10 mouse cellular contexts compared by ENCODE assay signal in the genomic region with DNA sequence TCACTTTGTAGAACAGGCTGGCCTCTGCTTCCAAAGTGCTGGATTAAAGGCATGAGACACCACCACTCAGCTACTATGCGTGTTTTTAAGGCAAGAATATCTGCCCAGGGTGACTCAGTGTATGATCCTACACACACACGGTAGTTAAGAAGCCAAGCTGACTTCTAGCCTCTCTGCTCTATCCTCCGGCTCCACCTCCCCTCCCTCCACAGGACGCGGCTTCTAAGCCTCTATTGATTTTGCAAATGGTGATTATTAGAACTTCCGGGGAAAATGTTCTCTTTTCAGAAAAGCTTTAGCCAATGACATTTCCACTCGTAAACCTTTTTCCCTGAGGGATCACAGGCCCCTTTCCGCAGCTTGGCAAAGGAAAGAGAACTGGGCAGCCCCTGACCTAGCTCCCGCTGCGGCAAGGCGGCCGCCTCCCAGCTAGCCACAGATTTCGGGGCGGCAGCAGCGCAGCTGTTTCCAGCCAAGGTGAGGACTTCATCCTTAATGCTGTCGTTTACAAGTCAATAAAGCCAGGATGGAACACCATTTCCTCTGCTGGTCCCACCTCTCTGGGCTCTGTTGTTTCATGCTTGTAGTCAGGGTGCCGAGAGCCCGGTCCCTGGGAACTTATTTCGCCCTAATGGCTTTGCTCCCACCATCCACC.
DNase-seq lines count a peak whose midpoint lies in the region; ATAC-seq lines count a peak whose summit lies in the region.
"Had no signal": no experiment of that assay in that cellular context is flagged by ENCODE, and none has a peak within 500 bp of the region (broad histone marks: within the 10 kb centered on the region; RNA-seq: fewer than 3 reads in every experiment).

No protein-coding gene starts in this region.

- no peak for ATAC-seq in lung, embryonic 15.5 days (ENCODE audit: borderline replicate concordance, extremely low read depth, low FRiP score, low TSS enrichment)
- ATAC-seq in forebrain, embryonic 16.5 days, result no peak
- ATAC-seq in liver, embryonic 13.5 days (ENCODE audit: low read depth), result no peak
- ATAC-seq in stomach, embryonic 16.5 days (ENCODE audit: insufficient read depth, low FRiP score), result peak; percentile 69; the same call in 1 of the 2 replicates
- ATAC-seq in CD4-positive, CD25-positive, alpha-beta regulatory T cell, adult 4 months, result no peak
- ATAC-seq in frontal cortex, adult (ENCODE audit: low TSS enrichment), result no peak
- ATAC-seq: Patski had no signal

- H3K9me3 ChIP-seq in lung, embryonic 15.5 days, result no peaks in the 10 kb centered on the region
- no peaks in the 10 kb centered on the region for H3K9me3 ChIP-seq in forebrain, embryonic 16.5 days (ENCODE audit: control insufficient read depth, low read length)
- no peaks in the 10 kb centered on the region for H3K9me3 ChIP-seq in liver, embryonic 13.5 days (replicated peaks)
- no peaks in the 10 kb centered on the region for H3K9me3 ChIP-seq in stomach, embryonic 16.5 days (replicated peaks; ENCODE audit: control insufficient read depth, low read length)

- no peaks in the 10 kb centered on the region for H3K27me3 ChIP-seq in lung, embryonic 15.5 days
- no peaks in the 10 kb centered on the region for H3K27me3 ChIP-seq in forebrain, embryonic 16.5 days (replicated peaks; ENCODE audit: control insufficient read depth, insufficient read depth, low read length)
- peaks cover 26% of the 10 kb centered on the region for H3K27me3 ChIP-seq in liver, embryonic 13.5 days
- no peaks in the 10 kb centered on the region for H3K27me3 ChIP-seq in stomach, embryonic 16.5 days (ENCODE audit: control insufficient read depth, insufficient read depth, low read length)
- H3K27me3 ChIP-seq: Patski had no signal

- peak overlapping the region; percentile 11 for H3K4me3 ChIP-seq in lung, embryonic 15.5 days
- H3K4me3 ChIP-seq in forebrain, embryonic 16.5 days (replicated peaks; ENCODE audit: low read length), result no peak overlapping the region; the same call in 1 of the 2 replicates
- H3K4me3 ChIP-seq in liver, embryonic 13.5 days (replicated peaks), result peak overlapping the region; percentile 20
- H3K4me3 ChIP-seq in stomach, embryonic 16.5 days (replicated peaks; ENCODE audit: low read length), result peak overlapping the region; percentile 36

- 15% methylated on average over 19 of the region's 19 CpGs for WGBS in lung, embryonic 15.5 days
- 17% methylated on average over 19 of the region's 19 CpGs for WGBS in forebrain, embryonic 16.5 days
- 18% methylated on average over 19 of the region's 19 CpGs for WGBS in liver, embryonic 13.5 days (ENCODE audit: insufficient replicate concordance)
- WGBS in stomach, embryonic 16.5 days, result 12% methylated on average over 19 of the region's 19 CpGs

- no peaks in the 10 kb centered on the region for H3K36me3 ChIP-seq in lung, embryonic 15.5 days
- no peaks in the 10 kb centered on the region for H3K36me3 ChIP-seq in forebrain, embryonic 16.5 days (ENCODE audit: control insufficient read depth, insufficient read depth)
- no peaks in the 10 kb centered on the region for H3K36me3 ChIP-seq in liver, embryonic 13.5 days
- H3K36me3 ChIP-seq in stomach, embryonic 16.5 days (ENCODE audit: control insufficient read depth, insufficient read depth, low read length), result no peaks in the 10 kb centered on the region

- H3K27ac ChIP-seq in lung, embryonic 15.5 days, result no peak overlapping the region
- H3K27ac ChIP-seq in forebrain, embryonic 16.5 days (ENCODE audit: low read length), result no peak overlapping the region
- H3K27ac ChIP-seq in liver, embryonic 13.5 days, result no peak overlapping the region
- H3K27ac ChIP-seq in stomach, embryonic 16.5 days (ENCODE audit: low read length), result peak overlapping the region; percentile 30; the same call in 1 of the 2 replicates

- no peak for DNase-seq in lung, postnatal 25 days (ENCODE audit: low spot score)
- DNase-seq in liver, embryonic 13.5 days, result no peak
- DNase-seq in left cerebral cortex, postnatal 10 days (ENCODE audit: extremely low spot score in 1 of 2, low spot score in 2 of 2), result no peak
- DNase-seq: kidney, postnatal 14 days had no signal

- H3K4me1 ChIP-seq in lung, embryonic 15.5 days, result peaks cover 36% of the 10 kb centered on the region
- peaks cover 32% of the 10 kb centered on the region for H3K4me1 ChIP-seq in forebrain, embryonic 16.5 days (replicated peaks; ENCODE audit: control insufficient read depth, insufficient read depth, low read length)
- H3K4me1 ChIP-seq in liver, embryonic 13.5 days (replicated peaks), result peaks cover 7% of the 10 kb centered on the region; the same call in 1 of the 2 replicates
- no peaks in the 10 kb centered on the region; the same call in 1 of the 2 replicates for H3K4me1 ChIP-seq in stomach, embryonic 16.5 days (ENCODE audit: control insufficient read depth, insufficient read depth, low read length)

- peak overlapping the region; percentile 45 for H3K4me2 ChIP-seq in lung, embryonic 15.5 days
- H3K4me2 ChIP-seq in forebrain, embryonic 16.5 days (ENCODE audit: low read length), result peak overlapping the region; percentile 41
- peak overlapping the region; percentile 43 for H3K4me2 ChIP-seq in liver, embryonic 13.5 days
- H3K4me2 ChIP-seq in stomach, embryonic 16.5 days (ENCODE audit: low read depth, low read length), result peak overlapping the region; percentile 54

- intact Hi-C loops in left cerebral cortex, postnatal 10 days (cut with DNase I), result loop anchor here (10.0 kb wide), 1 partner anchor 427 kb away; no protein-coding TSS in a partner anchor

- no peak overlapping the region for H3K9ac ChIP-seq in lung, embryonic 15.5 days
- peak overlapping the region; percentile 32 for H3K9ac ChIP-seq in forebrain, embryonic 16.5 days (replicated peaks; ENCODE audit: low read depth, low read length)
- H3K9ac ChIP-seq in liver, embryonic 13.5 days, result no peak overlapping the region; the same call in 1 of the 2 replicates
- peak overlapping the region; percentile 56 for H3K9ac ChIP-seq in stomach, embryonic 16.5 days (ENCODE audit: low read length)

Comparison
In these comparisons a context has a peak if more than half of its experiments do, and no peak if none do; other contexts are left out.
1. H3K9ac ChIP-seq: peak in forebrain, embryonic 16.5 days (single experiment) and stomach, embryonic 16.5 days (single experiment); none in lung, embryonic 15.5 days (single experiment) and liver, embryonic 13.5 days (single experiment).
2. Peak in every context shown above with its lines, with median percentiles within 50 percentile points of each other: H3K4me2 ChIP-seq.